Mouse (Mus musculus) CH12.LX (cell line): ENCODE results near the gene Tubgcp6. TPM values are rescaled to one million over a fixed set of nuclear protein-coding genes. Genes with fewer than 3 reads are reported as not detected.

Experiments
- DNase-seq: peaks from one replicate; pipeline ENCODE4 v3.0.0-alpha.2; 2013; ENCODE audit errors: extremely low read depth
- H3K27ac ChIP-seq: 2 replicates; pipeline ENCODE4 v1.5.1; 2012; ENCODE audit warnings: low read depth, mild to moderate bottlenecking, control low read depth, moderate library complexity; ENCODE audit not compliant: insufficient read depth
- H3K27me3 ChIP-seq: replicated peaks from 2 replicates; pipeline ENCODE3; 2012; ENCODE audit warnings: inconsistent platforms
- H3K36me3 ChIP-seq, 2 experiments: replicated peaks in 1 of 2; 2 replicates each; pipeline versions ENCODE3 to v1.6.1; 2012; ENCODE audit warnings: inconsistent platforms in 1 of 2, low read length in 1 of 2, mild to moderate bottlenecking in 1 of 2, mixed read lengths in 1 of 2, moderate library complexity in 1 of 2; ENCODE audit not compliant: control insufficient read depth in 1 of 2, insufficient read depth in 1 of 2
- H3K4me1 ChIP-seq, 2 experiments: 2 replicates each; pipeline ENCODE4 v1.6.1; 2012; ENCODE audit warnings: inconsistent platforms in 1 of 2, moderate library complexity in 1 of 2; ENCODE audit not compliant: insufficient read depth in 2 of 2, control insufficient read depth in 1 of 2
- H3K4me2 ChIP-seq: 2 replicates; pipeline ENCODE4 v1.6.1; 2012; ENCODE audit warnings: low read depth, mild to moderate bottlenecking, control low read depth; ENCODE audit not compliant: poor library complexity, insufficient read depth, severe bottlenecking
- H3K4me3 ChIP-seq, 3 experiments: fragments of 150-350 bp in 1 of 3; sonication (generic) in 1 of 3; replicated peaks in 1 of 3; 2 replicates each; pipeline versions ENCODE3 to v1.5.1; 2011 to 2012; ENCODE audit warnings: low read depth in 2 of 3, low read length in 2 of 3, mild to moderate bottlenecking in 2 of 3, moderate library complexity in 2 of 3, control low read depth in 1 of 3, improper control_type of control experiment in 1 of 3, inconsistent platforms in 1 of 3, mixed read lengths in 1 of 3; ENCODE audit not compliant: poor library complexity in 1 of 3
- H3K79me2 ChIP-seq: replicated peaks from 2 replicates; pipeline ENCODE4 v1.6.1; 2012; ENCODE audit warnings: mild to moderate bottlenecking, moderate library complexity; ENCODE audit not compliant: control insufficient read depth, poor library complexity, insufficient read depth, severe bottlenecking; ENCODE audit errors: extremely low read depth
- H3K9ac ChIP-seq: 2 replicates; pipeline ENCODE4 v1.6.1; 2012; ENCODE audit warnings: low read depth, mild to moderate bottlenecking, control low read depth, moderate library complexity; ENCODE audit not compliant: insufficient read depth
- H3K9me3 ChIP-seq: replicated peaks from 2 replicates; pipeline ENCODE3; 2012; ENCODE audit warnings: low read length, inconsistent platforms, mixed read lengths
- BHLHE40 ChIP-seq: IDR thresholded peaks from 2 replicates; pipeline ENCODE4 v1.6.1; 2011; ENCODE audit warnings: mild to moderate bottlenecking, low read depth, low read length, improper control_type of control experiment
- CHD1 ChIP-seq: IDR thresholded peaks from 2 replicates; pipeline ENCODE4 v1.6.1; 2012; ENCODE audit warnings: low read depth, low read length, improper control_type of control experiment, inconsistent platforms
- CHD2 ChIP-seq: IDR thresholded peaks from 2 replicates; pipeline ENCODE4 v1.6.1; 2011; ENCODE audit warnings: low read length, improper control_type of control experiment
- ELF1 ChIP-seq: IDR thresholded peaks from 2 replicates; pipeline ENCODE4 v1.6.1; 2014; ENCODE audit warnings: low read depth, mild to moderate bottlenecking, inconsistent platforms, low read length, improper control_type of control experiment
- EP300 ChIP-seq: IDR thresholded peaks from 2 replicates; pipeline ENCODE4 v1.6.1; 2011; ENCODE audit warnings: low read length, improper control_type of control experiment
- ETS1 ChIP-seq: conservative IDR thresholded peaks from 2 replicates; pipeline ENCODE4 v1.6.1; 2012; ENCODE audit warnings: low read depth, mild to moderate bottlenecking, inconsistent platforms, low read length, improper control_type of control experiment, moderate library complexity
- HCFC1 ChIP-seq: IDR thresholded peaks from 2 replicates; pipeline ENCODE4 v1.6.1; 2012; ENCODE audit warnings: low read depth, mild to moderate bottlenecking, inconsistent platforms, low read length, improper control_type of control experiment
- JUN ChIP-seq: IDR thresholded peaks from 2 replicates; pipeline ENCODE4 v1.6.1; 2011; ENCODE audit warnings: low read depth, mild to moderate bottlenecking, low read length, improper control_type of control experiment, moderate library complexity; ENCODE audit not compliant: insufficient read depth
- KAT2A ChIP-seq: IDR thresholded peaks from 2 replicates; pipeline ENCODE4 v1.6.1; 2012; ENCODE audit warnings: low read length, improper control_type of control experiment, inconsistent platforms; ENCODE audit not compliant: insufficient replicate concordance
- MAZ ChIP-seq: IDR thresholded peaks from 2 replicates; pipeline ENCODE4 v1.6.1; 2012; ENCODE audit warnings: low read depth, mild to moderate bottlenecking, inconsistent platforms, low read length, improper control_type of control experiment, moderate library complexity
- MEF2A ChIP-seq: IDR thresholded peaks from 2 replicates; pipeline ENCODE4 v1.6.1; 2014; ENCODE audit warnings: low read depth, mild to moderate bottlenecking, inconsistent platforms, low read length, improper control_type of control experiment, borderline replicate concordance
- MXI1 ChIP-seq: IDR thresholded peaks from 2 replicates; pipeline ENCODE4 v1.6.1; 2011; ENCODE audit warnings: mild to moderate bottlenecking, low read depth, low read length, improper control_type of control experiment
- NRF1 ChIP-seq: IDR thresholded peaks from 2 replicates; pipeline ENCODE4 v1.6.1; 2014; ENCODE audit warnings: low read depth, mild to moderate bottlenecking, inconsistent platforms, low read length, improper control_type of control experiment, moderate library complexity
- PAX5 ChIP-seq: IDR thresholded peaks from 2 replicates; pipeline ENCODE4 v1.6.1; 2012; ENCODE audit warnings: low read length, inconsistent platforms, mixed read lengths
- POLR2AphosphoS2 ChIP-seq: IDR thresholded peaks from 2 replicates; pipeline ENCODE4 v1.6.1; 2011; ENCODE audit warnings: low read depth, low read length, improper control_type of control experiment
- RAD21 ChIP-seq: IDR thresholded peaks from 2 replicates; pipeline ENCODE4 v1.6.1; 2011; ENCODE audit warnings: low read depth, mild to moderate bottlenecking, low read length, improper control_type of control experiment, moderate library complexity
- RCOR1 ChIP-seq: conservative IDR thresholded peaks from 2 replicates; pipeline ENCODE4 v1.6.1; 2012; ENCODE audit warnings: low read depth, mild to moderate bottlenecking, inconsistent platforms, low read length, improper control_type of control experiment
- SMC3 ChIP-seq: IDR thresholded peaks from 2 replicates; pipeline ENCODE4 v1.6.1; 2011; ENCODE audit warnings: low read depth, low read length, improper control_type of control experiment
- TCF12 ChIP-seq: IDR thresholded peaks from 2 replicates; pipeline ENCODE4 v1.6.1; 2014; ENCODE audit warnings: low read depth, mild to moderate bottlenecking, inconsistent platforms, low read length, improper control_type of control experiment
- UBTF ChIP-seq: IDR thresholded peaks from 2 replicates; pipeline ENCODE4 v1.6.1; 2012; ENCODE audit warnings: low read depth, mild to moderate bottlenecking, inconsistent platforms, low read length, improper control_type of control experiment, moderate library complexity
- USF1 ChIP-seq: IDR thresholded peaks from 2 replicates; pipeline ENCODE4 v1.6.1; 2014; ENCODE audit warnings: low read depth, mild to moderate bottlenecking, inconsistent platforms, low read length, improper control_type of control experiment
- ZMIZ1 ChIP-seq: IDR thresholded peaks from 2 replicates; pipeline ENCODE4 v1.6.1; 2012; ENCODE audit warnings: low read depth, mild to moderate bottlenecking, inconsistent platforms, low read length, improper control_type of control experiment
- ZNF384 ChIP-seq: IDR thresholded peaks from 2 replicates; pipeline ENCODE4 v1.6.1; 2012; ENCODE audit warnings: low read depth, low read length, improper control_type of control experiment, inconsistent platforms
- dilution Hi-C: fragments of 300-500 bp; cut with MboI; formaldehyde crosslinking; loops from 2 replicates; pipeline ENCODE4 v1.14.3; 2020; ENCODE audit warnings: low sequenced_read_pairs; ENCODE audit not compliant: extremely low pct_unique_long_range_greater_than_20kb, extremely low pct_ligation_motif_present
- in situ Hi-C: fragments of 300-500 bp; cut with MboI; formaldehyde crosslinking; loops from 3 replicates; pipeline ENCODE4 v1.14.3; 2019; ENCODE audit warnings: low sequenced_read_pairs, low pct_ligation_motif_present, low pct_unique_long_range_greater_than_20kb, mixed read lengths
- polyA plus RNA-seq: library from polyadenylated mRNA; unstranded; fragments of >175 nt; gene quantifications from 2 replicates; pipeline ENCODE4 v1.2.1, GENCODE M21; 2012; ENCODE audit warnings: low read depth; ENCODE audit not compliant: insufficient read length
- total RNA-seq, 2 experiments: library from RNA; depleted of rRNA; stranded (reverse); fragments of 300-350 nt in 1 of 2; fragments of >200 nt in 1 of 2; gene quantifications; 2 replicates each; pipeline ENCODE4 v1.2.3; 2012 to 2014

Gene Tubgcp6
- total and polyA plus RNA-seq, 3 experiments, result 12.7 to 17.0 (median 13.3) TPM

- no peaks in the 10 kb centered on the region for H3K36me3 ChIP-seq
- peaks cover 82% of the 10 kb centered on the region for H3K27me3 ChIP-seq
- H3K9ac ChIP-seq, result no peak overlapping the region
- no peak overlapping the region for H3K27ac ChIP-seq
- H3K4me2 ChIP-seq, result no peak overlapping the region
- no peak overlapping the region for H3K4me3 ChIP-seq
- no peak for TF ChIP-seq MXI1
- peaks cover 6% of the 10 kb centered on the region for H3K9me3 ChIP-seq
- in situ Hi-C loops (loop anchor here (25.0 kb wide), 1 partner anchor 100 kb away; the partner anchor contains the start of gene Ttll8), dilution Hi-C loops (no loop called here)
- H3K4me1 ChIP-seq, result no peaks in the 10 kb centered on the region
- H3K79me2 ChIP-seq, result no peaks in the 10 kb centered on the region
- DNase-seq, result no peak
These were observed 60.4 kb downstream of the Tubgcp6 start for GRCm38 (mm10) chr15:89062518-89062910.

- Histone ChIP-seq H3K27me3 (peaks cover 83% of the 10 kb centered on the region), H3K4me1 (no peaks in the 10 kb centered on the region), H3K9ac (no peak overlapping the region)
- TF ChIP-seq KAT2A (no peak), JUN (no peak), MEF2A (no peak), EP300 (no peak), CHD1 (no peak), ETS1 (no peak)
- TF ChIP-seq, all 38 proteins: peak for 0
- H3K27ac ChIP-seq, result no peak overlapping the region
- no peaks in the 10 kb centered on the region for H3K79me2 ChIP-seq
- H3K36me3 ChIP-seq, result no peaks in the 10 kb centered on the region
- H3K4me3 ChIP-seq, result no peak overlapping the region
- in situ Hi-C loops (loop anchor here (25.0 kb wide), 1 partner anchor 100 kb away; the partner anchor contains the start of gene Ttll8), dilution Hi-C loops (no loop called here)
- H3K9me3 ChIP-seq, result peaks cover 6% of the 10 kb centered on the region
- DNase-seq, result no peak
- H3K4me2 ChIP-seq, result no peak overlapping the region
These were observed 61.0 kb downstream of the Tubgcp6 start for GRCm38 (mm10) chr15:89061761-89062517.

- H3K27ac ChIP-seq, result no peak overlapping the region
- H3K79me2 ChIP-seq, result no peaks in the 10 kb centered on the region
- peaks cover 6% of the 10 kb centered on the region for H3K9me3 ChIP-seq
- in situ Hi-C loops, result loop anchor here (25.0 kb wide), 1 partner anchor 99 kb away; the partner anchor contains the start of gene Ttll8
- no peaks in the 10 kb centered on the region for H3K36me3 ChIP-seq
- no peak overlapping the region for H3K4me3 ChIP-seq
- dilution Hi-C loops, result no loop called here
- no peak overlapping the region for H3K9ac ChIP-seq
- H3K4me2 ChIP-seq, result no peak overlapping the region
- DNase-seq, result no peak
- no peaks in the 10 kb centered on the region for H3K4me1 ChIP-seq
- peaks cover 82% of the 10 kb centered on the region for H3K27me3 ChIP-seq
- TF ChIP-seq HCFC1 (no peak), ZMIZ1 (no peak), PAX5 (no peak), MAZ (no peak), SMC3 (no peak), CHD1 (no peak), ELF1 (no peak), CHD2 (no peak), TCF12 (no peak), RCOR1 (no peak), USF1 (no peak), NRF1 (no peak), ZNF384 (no peak), POLR2AphosphoS2 (no peak), MXI1 (no peak), RAD21 (no peak), ETS1 (no peak), UBTF (no peak), BHLHE40 (no peak)
These were observed 62.0 kb downstream of the Tubgcp6 start for GRCm38 (mm10) chr15:89060811-89061460.
